Mouse (Mus musculus) megakaryocyte, embryonic 14.5 days (primary cell): ENCODE results near the gene Ap2a1. TPM values are rescaled to one million over a fixed set of nuclear protein-coding genes. Genes with fewer than 3 reads are reported as not detected.

Experiments used
- H3K27me3 ChIP-seq: replicated peaks from 2 replicates; pipeline ENCODE3; 2012; ENCODE audit warnings: inconsistent platforms
- H3K36me3 ChIP-seq: replicated peaks from 2 replicates; pipeline ENCODE3; 2012; ENCODE audit warnings: low read length, inconsistent platforms, mixed read lengths
- H3K4me1 ChIP-seq: 2 replicates; pipeline ENCODE4 v1.6.1; 2012; ENCODE audit warnings: inconsistent platforms
- H3K4me3 ChIP-seq: replicated peaks from 2 replicates; pipeline ENCODE3; 2012; ENCODE audit warnings: moderate library complexity, mild to moderate bottlenecking, inconsistent platforms
- H3K9me3 ChIP-seq: 2 replicates; pipeline ENCODE4 v1.6.1; 2012; ENCODE audit warnings: inconsistent platforms
- FLI1 ChIP-seq: IDR thresholded peaks from 2 replicates; pipeline ENCODE4 v1.6.1; 2012; ENCODE audit warnings: low read length, inconsistent platforms, mixed read lengths
- GATA1 ChIP-seq: IDR thresholded peaks from 3 replicates; pipeline ENCODE4 v1.6.1; 2012; ENCODE audit warnings: mixed read lengths, low read length, inconsistent platforms, borderline replicate concordance
- polyA plus RNA-seq: library from polyadenylated mRNA; stranded (reverse); fragments of >175 nt; gene quantifications from 2 replicates; pipeline ENCODE4 v1.2.3, GENCODE M21; 2012; ENCODE audit warnings: low replicate concordance; ENCODE audit not compliant: insufficient read depth

Gene Ap2a1
- polyA plus RNA-seq, 1 experiment = 137 TPM

GRCm38 (mm10) chr7:44896499-44896898, 32.8 kb downstream of the Ap2a1 start:
- no peak for TF ChIP-seq GATA1
- no peak for TF ChIP-seq FLI1
- H3K36me3 ChIP-seq = peaks cover 45% of the 10 kb centered on the region
- H3K4me3 ChIP-seq = peak overlapping the region; percentile 94
- no peaks in the 10 kb centered on the region for H3K9me3 ChIP-seq
- H3K4me1 ChIP-seq = peaks cover 68% of the 10 kb centered on the region
- H3K27me3 ChIP-seq = no peaks in the 10 kb centered on the region

GRCm38 (mm10) chr7:44895593-44896434, 33.5 kb downstream of the Ap2a1 start, which contains the start of gene Fuz:
Fuz (plus strand) TSS chr7:44896079.
- Histone ChIP-seq H3K36me3 (peaks cover 41% of the 10 kb centered on the region), H3K4me3 (peak within 1 kb of the TSS; percentile 94), H3K9me3 (no peaks in the 10 kb centered on the region), H3K27me3 (no peaks in the 10 kb centered on the region), H3K4me1 (peaks cover 68% of the 10 kb centered on the region)
- TF ChIP-seq FLI1 (no peak), GATA1 (no peak)

- Histone ChIP-seq H3K9me3 (no peaks in the 10 kb centered on the region), H3K36me3 (peaks cover 41% of the 10 kb centered on the region), H3K4me3 (peak overlapping the region; percentile 94), H3K27me3 (no peaks in the 10 kb centered on the region), H3K4me1 (peaks cover 74% of the 10 kb centered on the region)
- TF ChIP-seq FLI1 = no peak
- TF ChIP-seq GATA1 = no peak
Measured at GRCm38 (mm10) chr7:44895206-44895592, 34.1 kb downstream of the Ap2a1 start.

GRCm38 (mm10) chr7:44894175-44894574, 35.1 kb downstream of the Ap2a1 start:
- Histone ChIP-seq H3K9me3 (no peaks in the 10 kb centered on the region), H3K36me3 (peaks cover 37% of the 10 kb centered on the region), H3K27me3 (no peaks in the 10 kb centered on the region), H3K4me1 (peaks cover 68% of the 10 kb centered on the region), H3K4me3 (no peak overlapping the region)
- TF ChIP-seq FLI1 (no peak), GATA1 (no peak)

- TF ChIP-seq GATA1 = no peak
- TF ChIP-seq FLI1 = no peak
- Histone ChIP-seq H3K27me3 (no peaks in the 10 kb centered on the region), H3K9me3 (no peaks in the 10 kb centered on the region), H3K4me1 (peaks cover 68% of the 10 kb centered on the region), H3K36me3 (peaks cover 37% of the 10 kb centered on the region), H3K4me3 (peak overlapping the region; percentile 64)
Measured at GRCm38 (mm10) chr7:44893197-44893596, 36.1 kb downstream of the Ap2a1 start.

- TF ChIP-seq FLI1 = peak; percentile 34; the same call in 1 of the 2 replicates
- no peak for TF ChIP-seq GATA1
- H3K9me3 ChIP-seq = no peaks in the 10 kb centered on the region
- no peaks in the 10 kb centered on the region for H3K27me3 ChIP-seq
- H3K36me3 ChIP-seq = peaks cover 33% of the 10 kb centered on the region
- H3K4me3 ChIP-seq = peak within 1 kb of the TSS; percentile 93
- H3K4me1 ChIP-seq = peaks cover 64% of the 10 kb centered on the region
Measured at GRCm38 (mm10) chr7:44892276-44892921, 36.9 kb downstream of the Ap2a1 start, which contains the start of gene Med25. Med25 (minus strand) TSS chr7:44892712.

- Histone ChIP-seq H3K27me3 (no peaks in the 10 kb centered on the region), H3K4me1 (peaks cover 64% of the 10 kb centered on the region)
- TF ChIP-seq GATA1 (no peak), FLI1 (no peak)
Measured at GRCm38 (mm10) chr7:44891611-44892010, 37.7 kb downstream of the Ap2a1 start.

GRCm38 (mm10) chr7:44890737-44891136, 38.6 kb downstream of the Ap2a1 start:
- peaks cover 46% of the 10 kb centered on the region for H3K36me3 ChIP-seq
- no peaks in the 10 kb centered on the region for H3K9me3 ChIP-seq
- H3K4me1 ChIP-seq = peaks cover 68% of the 10 kb centered on the region
- peak overlapping the region; percentile 83 for H3K4me3 ChIP-seq
- H3K27me3 ChIP-seq = no peaks in the 10 kb centered on the region
- no peak for TF ChIP-seq FLI1
- no peak for TF ChIP-seq GATA1

More at GRCm38 (mm10) chr7:44891611-44892010, 37.7 kb downstream of the Ap2a1 start:
- H3K4me3 ChIP-seq = peak overlapping the region; percentile 93
- H3K36me3 ChIP-seq = peaks cover 37% of the 10 kb centered on the region
- no peaks in the 10 kb centered on the region for H3K9me3 ChIP-seq

GRCm38 (mm10) chr7:44890180-44890579, 39.1 kb downstream of the Ap2a1 start:
- H3K36me3 ChIP-seq = peaks cover 51% of the 10 kb centered on the region
- H3K9me3 ChIP-seq = no peaks in the 10 kb centered on the region
- H3K27me3 ChIP-seq = no peaks in the 10 kb centered on the region
- no peak for TF ChIP-seq FLI1
- TF ChIP-seq GATA1 = no peak
- peak overlapping the region; percentile 83 for H3K4me3 ChIP-seq
- H3K4me1 ChIP-seq = peaks cover 63% of the 10 kb centered on the region
